Mouse (Mus musculus): ENCODE data around the gene Cab39. TPM values are rescaled to one million over a fixed set of nuclear protein-coding genes. Genes with fewer than 3 reads are reported as not detected.
A peak's percentile ranks its signal among the peaks of the same experiment; 100 is the strongest.

Cab39 gene
- polyA plus RNA-seq, 1 experiment: 41.8 TPM

GRCm38 (mm10) chr1:85790565-85790964 lies 2.7 kb upstream of the Cab39 start:
- no peak overlapping the region for H3K27ac ChIP-seq (ENCODE audit: insufficient read depth, low read depth, low read length)
- H3K4me3 ChIP-seq (ENCODE audit: insufficient read depth, low read depth, low read length): no peak overlapping the region
- H3K27me3 ChIP-seq (replicated peaks; ENCODE audit: control insufficient read depth, insufficient read depth, low read length): no peaks in the 10 kb centered on the region
- TF ChIP-seq POLR2A (IDR thresholded peaks at IDR 0.05; ENCODE audit: low read depth, low read length) (no peak), CTCF (conservative IDR thresholded peaks at IDR 0.05; ENCODE audit: insufficient read depth, insufficient read length, low read depth, low read length) (no peak)
- no peak for DNase-seq
- WGBS: 65% methylated on average over 3 of the region's 3 CpGs
- H3K36me3 ChIP-seq (ENCODE audit: control insufficient read depth, insufficient read depth, low read length): no peaks in the 10 kb centered on the region
- H3K4me1 ChIP-seq (ENCODE audit: control insufficient read depth, insufficient read depth, low read length): peaks cover 4% of the 10 kb centered on the region; the same call in 1 of the 2 replicates

- Histone ChIP-seq H3K27me3 (replicated peaks; ENCODE audit: control insufficient read depth, insufficient read depth, low read length) (no peaks in the 10 kb centered on the region), H3K36me3 (ENCODE audit: control insufficient read depth, insufficient read depth, low read length) (no peaks in the 10 kb centered on the region), H3K27ac (ENCODE audit: insufficient read depth, low read depth, low read length) (no peak overlapping the region), H3K4me1 (ENCODE audit: control insufficient read depth, insufficient read depth, low read length) (peaks cover 6% of the 10 kb centered on the region; the same call in 1 of the 2 replicates), H3K4me3 (ENCODE audit: insufficient read depth, low read depth, low read length) (no peak overlapping the region)
- 81% methylated on average over 3 of the region's 3 CpGs for WGBS
- no peak for DNase-seq
- TF ChIP-seq POLR2A (IDR thresholded peaks at IDR 0.05; ENCODE audit: low read depth, low read length): no peak
- TF ChIP-seq CTCF (conservative IDR thresholded peaks at IDR 0.05; ENCODE audit: insufficient read depth, insufficient read length, low read depth, low read length): no peak
Observed at GRCm38 (mm10) chr1:85791476-85791875, 1.8 kb upstream of the Cab39 start.

- under 1% methylated on average over 38 of the region's 38 CpGs for WGBS
- Histone ChIP-seq H3K27me3 (replicated peaks; ENCODE audit: control insufficient read depth, insufficient read depth, low read length) (no peaks in the 10 kb centered on the region), H3K4me3 (ENCODE audit: insufficient read depth, low read depth, low read length) (peak overlapping the region; percentile 99), H3K4me1 (ENCODE audit: control insufficient read depth, insufficient read depth, low read length) (peaks cover 13% of the 10 kb centered on the region), H3K36me3 (ENCODE audit: control insufficient read depth, insufficient read depth, low read length) (no peaks in the 10 kb centered on the region), H3K27ac (ENCODE audit: insufficient read depth, low read depth, low read length) (peak overlapping the region; percentile 98)
- DNase-seq: peak; percentile 72
- no peak for TF ChIP-seq CTCF (conservative IDR thresholded peaks at IDR 0.05; ENCODE audit: insufficient read depth, insufficient read length, low read depth, low read length)
- no peak for TF ChIP-seq POLR2A (IDR thresholded peaks at IDR 0.05; ENCODE audit: low read depth, low read length)
Observed at GRCm38 (mm10) chr1:85794106-85794771, 998 bp downstream of the Cab39 start.

GRCm38 (mm10) chr1:85795196-85795595 lies 2.0 kb downstream of the Cab39 start:
- Histone ChIP-seq H3K27ac (ENCODE audit: insufficient read depth, low read depth, low read length) (no peak overlapping the region), H3K4me1 (ENCODE audit: control insufficient read depth, insufficient read depth, low read length) (peaks cover 18% of the 10 kb centered on the region), H3K4me3 (ENCODE audit: insufficient read depth, low read depth, low read length) (no peak overlapping the region), H3K36me3 (ENCODE audit: control insufficient read depth, insufficient read depth, low read length) (no peaks in the 10 kb centered on the region), H3K27me3 (replicated peaks; ENCODE audit: control insufficient read depth, insufficient read depth, low read length) (no peaks in the 10 kb centered on the region)
- DNase-seq: no peak
- WGBS: 19% methylated on average over 3 of the region's 3 CpGs
- no peak for TF ChIP-seq CTCF (conservative IDR thresholded peaks at IDR 0.05; ENCODE audit: insufficient read depth, insufficient read length, low read depth, low read length)
- no peak for TF ChIP-seq POLR2A (IDR thresholded peaks at IDR 0.05; ENCODE audit: low read depth, low read length)

GRCm38 (mm10) chr1:85799776-85800175 lies 6.5 kb downstream of the Cab39 start:
- no peaks in the 10 kb centered on the region for H3K27me3 ChIP-seq (replicated peaks; ENCODE audit: control insufficient read depth, insufficient read depth, low read length)
- H3K4me1 ChIP-seq (ENCODE audit: control insufficient read depth, insufficient read depth, low read length): peaks cover 22% of the 10 kb centered on the region
- no peaks in the 10 kb centered on the region for H3K36me3 ChIP-seq (ENCODE audit: control insufficient read depth, insufficient read depth, low read length)
- no peak overlapping the region for H3K4me3 ChIP-seq (ENCODE audit: insufficient read depth, low read depth, low read length)
- TF ChIP-seq POLR2A (IDR thresholded peaks at IDR 0.05; ENCODE audit: low read depth, low read length) (no peak), CTCF (conservative IDR thresholded peaks at IDR 0.05; ENCODE audit: insufficient read depth, insufficient read length, low read depth, low read length) (no peak)
- 0 out of 2 replicates have a peak overlapping the region, but pooled peaks have one; percentile 9 for H3K27ac ChIP-seq (ENCODE audit: insufficient read depth, low read depth, low read length)
- DNase-seq: no peak
- WGBS: 42% methylated on average over 1 of the region's 1 CpGs

- 94% methylated on average over 1 of the region's 1 CpGs for WGBS
- no peak for TF ChIP-seq CTCF (conservative IDR thresholded peaks at IDR 0.05; ENCODE audit: insufficient read depth, insufficient read length, low read depth, low read length)
- no peak for TF ChIP-seq POLR2A (IDR thresholded peaks at IDR 0.05; ENCODE audit: low read depth, low read length)
- no peak overlapping the region for H3K27ac ChIP-seq (ENCODE audit: insufficient read depth, low read depth, low read length)
Observed at GRCm38 (mm10) chr1:85802517-85802916, 9.3 kb downstream of the Cab39 start.

GRCm38 (mm10) chr1:85804551-85804950 lies 11.3 kb downstream of the Cab39 start:
- Histone ChIP-seq H3K36me3 (ENCODE audit: control insufficient read depth, insufficient read depth, low read length) (no peaks in the 10 kb centered on the region), H3K27me3 (replicated peaks; ENCODE audit: control insufficient read depth, insufficient read depth, low read length) (no peaks in the 10 kb centered on the region), H3K4me1 (ENCODE audit: control insufficient read depth, insufficient read depth, low read length) (peaks cover 20% of the 10 kb centered on the region), H3K27ac (ENCODE audit: insufficient read depth, low read depth, low read length) (no peak overlapping the region), H3K4me3 (ENCODE audit: insufficient read depth, low read depth, low read length) (no peak overlapping the region)
- 84% methylated on average over 8 of the region's 8 CpGs for WGBS
- no peak for DNase-seq
- TF ChIP-seq CTCF (conservative IDR thresholded peaks at IDR 0.05; ENCODE audit: insufficient read depth, insufficient read length, low read depth, low read length) (no peak), POLR2A (IDR thresholded peaks at IDR 0.05; ENCODE audit: low read depth, low read length) (no peak)

More at GRCm38 (mm10) chr1:85802517-85802916, 9.3 kb downstream of the Cab39 start:
- Histone ChIP-seq H3K27me3 (replicated peaks; ENCODE audit: control insufficient read depth, insufficient read depth, low read length) (no peaks in the 10 kb centered on the region), H3K36me3 (ENCODE audit: control insufficient read depth, insufficient read depth, low read length) (no peaks in the 10 kb centered on the region), H3K4me3 (ENCODE audit: insufficient read depth, low read depth, low read length) (no peak overlapping the region), H3K4me1 (ENCODE audit: control insufficient read depth, insufficient read depth, low read length) (peaks cover 15% of the 10 kb centered on the region)
- DNase-seq: no peak

Data from kidney, adult 2 months (tissue).